Mouse (Mus musculus) testis, adult 2 months (tissue): ENCODE results near the gene Dck.

Experiments used
- CTCF ChIP-seq: fragments of 200-500 bp; IDR thresholded peaks from 2 replicates; pipeline ENCODE4 v1.5.1; 2012; ENCODE audit warnings: low read depth, mild to moderate bottlenecking, inconsistent platforms, low read length, moderate library complexity; ENCODE audit not compliant: control insufficient read depth, insufficient read depth, insufficient replicate concordance
- POLR2A ChIP-seq: fragments of 200-500 bp; IDR thresholded peaks from 2 replicates; pipeline ENCODE4 v1.6.1; 2012; ENCODE audit warnings: low read depth, mild to moderate bottlenecking, inconsistent platforms, low read length, moderate library complexity; ENCODE audit not compliant: control insufficient read depth

DNA sequence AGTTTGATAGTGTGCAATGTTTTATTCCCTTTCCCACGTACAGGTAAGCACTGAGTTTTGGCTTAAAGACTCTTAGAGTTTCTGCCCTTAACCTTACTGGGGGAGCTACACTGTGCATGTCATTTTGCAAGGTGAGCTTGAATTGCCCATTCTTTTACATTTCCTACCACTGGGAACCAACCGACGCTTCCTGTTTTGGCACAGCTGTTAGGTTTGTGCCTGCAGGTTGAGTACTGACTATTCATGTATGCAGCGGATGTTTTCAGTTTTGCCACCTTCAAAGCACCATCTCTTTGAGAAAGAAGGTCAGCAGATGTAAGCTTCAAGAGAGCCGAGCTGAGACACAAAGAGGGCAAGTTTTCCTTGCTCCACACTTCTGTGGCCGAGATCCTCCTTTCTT lies 1.3 kb downstream of the Dck start:
- TF ChIP-seq POLR2A: no peak
- no peak for TF ChIP-seq CTCF
